Mouse (Mus musculus): ENCODE measurements at regions not wholly inside any gene's neighbourhood (a gene's known extent, or its start where the extent isn't known, plus 50 kb on each side); places are given as distances from the start of the nearest gene placed in this dataset.

DNA sequence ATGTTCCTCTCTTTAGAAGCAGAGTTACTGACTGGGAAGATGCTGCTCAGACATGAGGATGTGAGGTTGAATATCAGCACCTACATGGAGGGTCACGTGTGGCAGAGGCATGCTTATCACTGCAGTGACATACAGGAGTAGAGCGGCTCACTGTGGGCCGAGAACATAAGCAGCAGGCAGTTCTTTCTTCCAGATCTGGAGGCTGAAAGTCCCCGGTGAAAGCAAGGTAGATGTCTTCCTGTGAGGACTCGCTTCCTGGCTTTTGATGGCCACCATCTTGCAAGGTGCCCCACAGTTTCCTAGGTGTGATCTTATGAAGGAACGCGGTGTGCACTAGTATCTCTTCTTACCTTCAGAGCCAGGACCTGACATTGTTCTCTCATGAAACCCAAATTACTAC, 505.5 kb upstream of the Mki67 start:
- no peak for TF ChIP-seq POLR2A (IDR thresholded peaks at IDR 0.05; ENCODE audit: low read depth, low read length)
- TF ChIP-seq CTCF (conservative IDR thresholded peaks at IDR 0.05; ENCODE audit: insufficient read depth, insufficient read length, low read depth, low read length) = no peak
